ENCODE assay signal across 25 mouse cellular contexts in genomic region chr2:112748532-112748931, GRCm38 (mm10).
A peak's percentile ranks its signal among the peaks of the same experiment; 100 is the strongest.
DNase-seq lines count a peak whose midpoint lies in the region; ATAC-seq and TF ChIP-seq lines count a peak whose summit lies in the region.
"Had no signal": no experiment of that assay in that cellular context is flagged by ENCODE, and none has a peak within 500 bp of the region (broad histone marks: within the 10 kb centered on the region; RNA-seq: fewer than 3 reads in every experiment).

No protein-coding gene starts in this region.

- H3K36me3 ChIP-seq in forebrain, embryonic 15.5 days: no peaks in the 10 kb centered on the region
- H3K36me3 ChIP-seq in forebrain, embryonic 11.5 days (ENCODE audit: control insufficient read depth, insufficient read depth, low read length): no peaks in the 10 kb centered on the region
- H3K36me3 ChIP-seq in heart, adult 2 months (ENCODE audit: control insufficient read depth, insufficient read depth, low read length): no peaks in the 10 kb centered on the region
- H3K36me3 ChIP-seq: embryonic facial prominence, embryonic 15.5 days; forebrain, embryonic 10.5 days; G1E; heart, embryonic 10.5 days; hindbrain, embryonic 12.5 days had no signal

- no peaks in the 10 kb centered on the region for H3K9me3 ChIP-seq in forebrain, embryonic 15.5 days
- no peaks in the 10 kb centered on the region for H3K9me3 ChIP-seq in forebrain, embryonic 11.5 days (ENCODE audit: control insufficient read depth, low read length)
- H3K9me3 ChIP-seq: embryonic facial prominence, embryonic 15.5 days; forebrain, embryonic 10.5 days; G1E; heart, embryonic 10.5 days; hindbrain, embryonic 12.5 days had no signal

- no peak for TF ChIP-seq EP300 in heart, adult 2 months (IDR thresholded peaks at IDR 0.05; ENCODE audit: insufficient read depth, low read depth, low read length)

- WGBS in forebrain, embryonic 15.5 days: 78% methylated on average over 1 of the region's 1 CpGs
- 100% methylated on average over 1 of the region's 1 CpGs for WGBS in forebrain, embryonic 11.5 days
- 95% methylated on average over 1 of the region's 1 CpGs for WGBS in heart, adult 2 months

- ATAC-seq in forebrain, embryonic 15.5 days (replicated peaks): no peak; the same call in 1 of the 2 replicates
- no peak for ATAC-seq in forebrain, embryonic 11.5 days (replicated peaks; ENCODE audit: low FRiP score)
- ATAC-seq: CD4-positive, CD25-positive, alpha-beta regulatory T cell, adult 4 months; hindbrain, embryonic 16.5 days; inflammation-experienced regulatory T-cells, adult 6 months had no signal

- H3K4me3 ChIP-seq in forebrain, embryonic 15.5 days: no peak overlapping the region
- H3K4me3 ChIP-seq in forebrain, embryonic 11.5 days (ENCODE audit: low read depth, low read length): no peak overlapping the region
- H3K4me3 ChIP-seq in heart, adult 2 months: no peak overlapping the region
- H3K4me3 ChIP-seq: embryonic facial prominence, embryonic 15.5 days; erythroblast, embryonic 14.5 days; forebrain, embryonic 10.5 days; heart, embryonic 10.5 days; hindbrain, embryonic 12.5 days had no signal

- 0 out of 2 replicates have a peak overlapping the region, but pooled peaks have one; percentile 14 for H3K27ac ChIP-seq in forebrain, embryonic 15.5 days (replicated peaks)
- no peak overlapping the region for H3K27ac ChIP-seq in forebrain, embryonic 11.5 days (ENCODE audit: low read depth, low read length)
- H3K27ac ChIP-seq in heart, adult 2 months: no peak overlapping the region
- H3K27ac ChIP-seq: embryonic facial prominence, embryonic 15.5 days; forebrain, embryonic 10.5 days; heart, embryonic 10.5 days; hindbrain, embryonic 12.5 days had no signal

- H3K79me2 ChIP-seq in heart, adult 2 months (replicated peaks; ENCODE audit: control insufficient read depth, insufficient read depth, low read length): no peaks in the 10 kb centered on the region

- TF ChIP-seq CTCF in heart, adult 2 months (IDR thresholded peaks at IDR 0.05): no peak

- no peaks in the 10 kb centered on the region for H3K4me1 ChIP-seq in forebrain, embryonic 15.5 days
- H3K4me1 ChIP-seq in forebrain, embryonic 11.5 days (replicated peaks; ENCODE audit: control insufficient read depth, insufficient read depth, low read length): no peaks in the 10 kb centered on the region
- no peaks in the 10 kb centered on the region for H3K4me1 ChIP-seq in heart, adult 2 months (ENCODE audit: control insufficient read depth, insufficient read depth, low read length)
- H3K4me1 ChIP-seq: embryonic facial prominence, embryonic 15.5 days; forebrain, embryonic 10.5 days; heart, embryonic 10.5 days; hindbrain, embryonic 12.5 days had no signal

- no peaks in the 10 kb centered on the region for H3K27me3 ChIP-seq in forebrain, embryonic 15.5 days
- H3K27me3 ChIP-seq in forebrain, embryonic 11.5 days (ENCODE audit: control insufficient read depth, insufficient read depth, low read length): no peaks in the 10 kb centered on the region
- H3K27me3 ChIP-seq in heart, adult 2 months (ENCODE audit: control insufficient read depth, insufficient read depth, low read length): no peaks in the 10 kb centered on the region
- H3K27me3 ChIP-seq: embryonic facial prominence, embryonic 15.5 days; hindbrain, embryonic 12.5 days had no signal

- DNase-seq in forebrain, embryonic 11.5 days (ENCODE audit: low spot score): no peak
- peak; percentile 41 for DNase-seq in layer of hippocampus, adult 11-12 months (ENCODE audit: low spot score)
- no peak for DNase-seq in layer of hippocampus, postnatal 25 days (ENCODE audit: extremely low spot score in 1 of 2, low spot score in 1 of 2)
- DNase-seq in layer of hippocampus, adult 8-10 months (ENCODE audit: low spot score in 2 of 2): peak; percentile 29 to 35
- DNase-seq in urinary bladder, postnatal 36 days (ENCODE audit: low spot score in 2 of 2): no peak
- DNase-seq in heart, adult 2 months: no peak
- DNase-seq: adrenal gland, postnatal 10 days; B cell, adult 2 months; cerebellum, adult 11 months; cerebellum, adult 8-10 months; cerebellum, postnatal 14 days; embryo, embryonic 11 days; gastrocnemius, postnatal 10 days; heart, postnatal 10 days; heart, postnatal 4 days had no signal

- TF ChIP-seq POLR2A in heart, adult 2 months (IDR thresholded peaks at IDR 0.05; ENCODE audit: insufficient read depth, low read depth, low read length): no peak

- intact Hi-C loops in heart, adult 2 months (cut with DNase I): no loop called here

- no peak overlapping the region for H3K4me2 ChIP-seq in forebrain, embryonic 15.5 days (replicated peaks)
- no peak overlapping the region for H3K4me2 ChIP-seq in forebrain, embryonic 11.5 days (ENCODE audit: low read depth, low read length, severe bottlenecking)
- H3K4me2 ChIP-seq: embryonic facial prominence, embryonic 15.5 days; hindbrain, embryonic 12.5 days had no signal

- no peak overlapping the region for H3K9ac ChIP-seq in forebrain, embryonic 15.5 days (replicated peaks)
- no peak overlapping the region for H3K9ac ChIP-seq in forebrain, embryonic 11.5 days (ENCODE audit: low read length)
- no peak overlapping the region for H3K9ac ChIP-seq in heart, adult 2 months (ENCODE audit: low read depth, low read length)
- H3K9ac ChIP-seq: embryonic facial prominence, embryonic 15.5 days; hindbrain, embryonic 12.5 days had no signal

Comparison
In these comparisons a context has a peak if more than half of its experiments do, and no peak if none do; other contexts are left out.
1. DNase-seq: peak in layer of hippocampus, adult 11-12 months (single experiment) and layer of hippocampus, adult 8-10 months (2 of 2); none in forebrain, embryonic 11.5 days (single experiment), layer of hippocampus, postnatal 25 days (0 of 2), urinary bladder, postnatal 36 days (0 of 2) and heart, adult 2 months (0 of 2).